In the genomic region with DNA sequence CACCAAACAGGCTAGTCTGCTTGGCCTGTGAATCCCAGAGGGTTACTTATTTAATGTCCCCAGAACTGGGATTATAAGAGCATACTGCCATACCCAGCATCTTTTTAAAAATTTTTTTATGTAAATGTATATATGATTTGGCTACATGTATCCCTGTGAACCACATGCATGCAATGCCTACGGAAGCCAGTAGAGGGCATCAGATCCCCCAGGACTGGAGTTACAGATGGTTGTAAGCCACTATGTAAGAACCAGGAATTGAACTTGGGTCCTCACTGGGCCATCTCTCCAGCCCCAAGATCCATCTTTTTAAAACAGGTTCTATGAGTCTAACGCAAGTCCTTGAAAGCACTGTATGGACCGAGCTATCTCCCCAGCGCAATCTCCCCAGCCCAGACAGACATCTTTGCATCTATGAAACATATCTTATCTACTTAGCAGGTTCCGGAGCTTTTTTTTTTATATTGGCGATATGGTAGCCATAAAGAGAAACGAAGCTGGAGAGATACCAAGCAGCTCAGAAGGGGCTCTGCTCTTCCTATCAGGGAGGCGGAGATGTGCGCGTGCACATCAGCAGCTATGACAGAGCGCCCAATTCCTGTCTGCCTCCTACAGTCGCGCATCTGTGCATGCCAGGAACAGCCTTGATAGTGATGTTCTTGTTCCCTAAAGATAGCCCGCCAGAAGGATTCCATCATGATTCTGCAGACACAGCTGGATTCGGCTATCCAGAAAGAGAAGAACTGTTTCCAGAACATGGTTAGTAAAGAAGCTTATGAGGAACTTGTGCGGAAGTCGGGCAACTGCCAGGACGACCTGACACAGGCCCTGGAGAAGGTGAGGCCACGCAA, we compare ENCODE assay signal across 8 mouse cellular contexts. TPM values are rescaled to one million over a fixed set of nuclear protein-coding genes. Genes with fewer than 3 reads are reported as not detected.
DNase-seq lines count a peak whose midpoint lies in the region; ATAC-seq and TF ChIP-seq lines count a peak whose summit lies in the region.

No protein-coding gene starts in this region.

- DNase-seq in heart, adult 2 months: peak in 1 of 2 experiments; percentile 45
- no peak for DNase-seq in heart, adult 11 months
- DNase-seq in right cerebral cortex, postnatal 14 days: peak; percentile 55
- DNase-seq in right cerebral cortex, postnatal 36 days (ENCODE audit: low spot score in 2 of 2): no peak
- peak; percentile 50 for DNase-seq in brain, embryonic 14.5 days (ENCODE audit: low read depth)
- DNase-seq in kidney, postnatal 10 days: peak; percentile 57
- DNase-seq in retina, embryonic 14.5 days (ENCODE audit: low spot score): peak; percentile 69

- ATAC-seq in activated CD4-positive, CD25-positive, alpha-beta regulatory T cell, adult 4 months: no peak

- no peak overlapping the region for H3K9ac ChIP-seq in heart, adult 2 months (ENCODE audit: low read depth, low read length)

- no peaks in the 10 kb centered on the region for H3K79me2 ChIP-seq in heart, adult 2 months (replicated peaks; ENCODE audit: control insufficient read depth, insufficient read depth, low read length)

- whole genome bisulfite sequencing in heart, adult 2 months: 74% methylated on average over 19 of the region's 19 CpGs

- no peaks in the 10 kb centered on the region for H3K36me3 ChIP-seq in heart, adult 2 months (ENCODE audit: control insufficient read depth, insufficient read depth, low read length)

- H3K4me3 ChIP-seq in heart, adult 2 months: no peak overlapping the region

- H3K27me3 ChIP-seq in heart, adult 2 months (ENCODE audit: control insufficient read depth, insufficient read depth, low read length): no peaks in the 10 kb centered on the region

- no peak for TF ChIP-seq POLR2A in heart, adult 2 months (IDR thresholded peaks at IDR 0.05; ENCODE audit: insufficient read depth, low read depth, low read length)
- TF ChIP-seq POLR2A in brain, embryonic 14.5 days (IDR thresholded peaks at IDR 0.05; ENCODE audit: borderline replicate concordance, extremely low read depth, insufficient read depth, insufficient read length, poor library complexity, severe bottlenecking): no peak

- no peak overlapping the region for H3K27ac ChIP-seq in heart, adult 2 months

- no peak for TF ChIP-seq EP300 in heart, adult 2 months (IDR thresholded peaks at IDR 0.05; ENCODE audit: insufficient read depth, low read depth, low read length)

- peak; percentile 73 for TF ChIP-seq CTCF in heart, adult 2 months (IDR thresholded peaks at IDR 0.05)
- TF ChIP-seq CTCF in brain, embryonic 14.5 days (IDR thresholded peaks at IDR 0.05; ENCODE audit: borderline replicate concordance, extremely low read depth, insufficient read depth, insufficient read length): peak; percentile 61; the same call in 1 of the 2 replicates

- no peaks in the 10 kb centered on the region for H3K4me1 ChIP-seq in heart, adult 2 months (ENCODE audit: control insufficient read depth, insufficient read depth, low read length)

- intact Hi-C loops in heart, adult 2 months (cut with DNase I): loop anchor here (10.0 kb wide), 1 partner anchor 1721 kb away; no protein-coding TSS in a partner anchor

RNA-seq across cellular contexts. Expression of gene Dhx38, which starts 30.3 kb away (rescaled TPM):
- total RNA-seq in heart, adult 2 months (2021): 10 to 100 TPM; 13.1 to 13.2 TPM
- polyA plus RNA-seq in heart, adult 2 months (2012; rRNA removed): 8.6 and 9.7 TPM in 2 replicates
- polyA plus RNA-seq in brain, embryonic 14.5 days (2012; rRNA removed): 19.5 and 25.3 TPM in 2 replicates
- 10 to 100 TPM in 1 of 2 experiments, 1 to 10 TPM in 1; 9.1 to 14.2 TPM for polyA plus RNA-seq in activated CD4-positive, CD25-positive, alpha-beta regulatory T cell, adult 4 months (2017; shearing (Covaris generic))

RNA-seq across cellular contexts. Expression of gene Txnl4b, which starts 30.3 kb away (rescaled TPM):
- total RNA-seq in heart, adult 2 months (2021): 1 to 10 TPM; 4.2 to 5.1 TPM
- polyA plus RNA-seq in heart, adult 2 months (2012; rRNA removed): 4.8 and 5.0 TPM in 2 replicates
- polyA plus RNA-seq in brain, embryonic 14.5 days (2012; rRNA removed): 3.8 and 7.4 TPM in 2 replicates
- 10 to 100 TPM; 16.5 to 17.9 TPM for polyA plus RNA-seq in activated CD4-positive, CD25-positive, alpha-beta regulatory T cell, adult 4 months (2017; shearing (Covaris generic))

RNA-seq across cellular contexts. Expression of gene Pmfbp1, which starts 41.5 kb away (rescaled TPM):
- not detected for total RNA-seq in heart, adult 2 months (2021)
- not detected in 2 replicates for polyA plus RNA-seq in heart, adult 2 months (2012; rRNA removed)
- 0.88 and 3.6 TPM in 2 replicates for polyA plus RNA-seq in brain, embryonic 14.5 days (2012; rRNA removed)
- polyA plus RNA-seq in activated CD4-positive, CD25-positive, alpha-beta regulatory T cell, adult 4 months (2017; shearing (Covaris generic)): not detected

RNA-seq across cellular contexts. Expression of gene Hp, which starts 43.6 kb away (rescaled TPM):
- 1 to 10 TPM; 6.7 to 8.9 TPM for total RNA-seq in heart, adult 2 months (2021)
- 21.2 and 76.1 TPM in 2 replicates for polyA plus RNA-seq in heart, adult 2 months (2012; rRNA removed)
- polyA plus RNA-seq in brain, embryonic 14.5 days (2012; rRNA removed): 0.38 and 0.63 TPM in 2 replicates
- polyA plus RNA-seq in activated CD4-positive, CD25-positive, alpha-beta regulatory T cell, adult 4 months (2017; shearing (Covaris generic)): not detected

Comparison
In these comparisons a context has a peak if more than half of its experiments do, and no peak if none do; other contexts are left out.
1. DNase-seq: peak in right cerebral cortex, postnatal 14 days (single experiment), brain, embryonic 14.5 days (single experiment), kidney, postnatal 10 days (single experiment) and retina, embryonic 14.5 days (single experiment); none in heart, adult 11 months (single experiment) and right cerebral cortex, postnatal 36 days (0 of 2).